Mouse (Mus musculus): Measurements from ENCODE around the gene 4932438H23Rik.

4932438H23Rik gene

DNA sequence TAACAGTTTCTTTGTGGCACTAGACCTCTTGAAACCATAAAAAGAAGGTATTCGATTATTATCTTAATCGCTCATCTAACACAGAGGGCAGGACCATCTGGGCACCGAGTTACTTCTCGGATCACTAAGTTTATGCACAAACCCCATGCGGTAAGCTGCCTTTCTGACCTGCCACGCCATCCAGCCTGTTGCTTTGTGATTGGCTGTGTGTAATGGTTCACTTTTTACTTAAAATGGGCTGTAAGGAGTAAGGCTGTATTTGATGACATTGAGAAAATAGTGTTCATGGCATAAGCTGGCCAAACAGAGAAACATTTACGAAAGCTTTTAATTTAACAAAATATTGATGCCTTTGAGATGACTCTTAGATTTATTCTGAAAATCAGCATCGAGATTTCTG lies at the start of gene 4932438H23Rik:
4932438H23Rik (minus strand) TSS at position 101 of the 400 bp plus-strand sequence.
- DNase-seq (ENCODE audit: low spot score): no peak

DNA sequence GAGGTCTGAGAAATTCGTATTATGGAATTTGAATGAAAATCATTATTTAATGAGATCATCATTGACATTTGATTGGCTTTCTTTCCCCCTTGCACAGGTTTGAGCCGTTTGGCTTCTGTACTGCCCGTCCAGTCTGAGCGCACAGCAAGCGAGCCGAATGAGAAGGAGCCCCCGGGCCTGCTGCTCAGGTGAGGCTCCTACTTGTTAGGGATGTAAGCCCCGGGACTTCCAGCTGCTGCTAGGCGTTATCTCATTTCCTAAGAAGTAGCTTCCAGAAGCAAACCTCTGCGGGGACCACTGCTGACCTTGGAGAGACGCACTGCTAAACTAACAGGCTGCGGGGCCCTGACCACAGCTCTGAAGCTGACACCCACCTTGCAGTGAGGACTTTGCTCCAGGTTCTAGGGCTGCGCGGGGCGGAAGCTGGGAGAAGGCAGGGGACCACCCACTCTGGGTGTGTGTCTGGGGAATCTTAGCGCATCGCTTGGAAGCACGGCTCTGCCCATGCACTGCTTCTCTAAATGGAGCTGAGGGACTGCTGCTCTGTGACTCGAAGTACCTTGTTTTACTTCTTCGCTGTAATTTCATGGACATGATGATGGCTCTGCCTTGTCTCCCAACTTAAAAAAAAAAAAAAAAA lies 46.2 kb upstream of the 4932438H23Rik start:
- DNase-seq (ENCODE audit: low spot score): peak; percentile 34

DNA sequence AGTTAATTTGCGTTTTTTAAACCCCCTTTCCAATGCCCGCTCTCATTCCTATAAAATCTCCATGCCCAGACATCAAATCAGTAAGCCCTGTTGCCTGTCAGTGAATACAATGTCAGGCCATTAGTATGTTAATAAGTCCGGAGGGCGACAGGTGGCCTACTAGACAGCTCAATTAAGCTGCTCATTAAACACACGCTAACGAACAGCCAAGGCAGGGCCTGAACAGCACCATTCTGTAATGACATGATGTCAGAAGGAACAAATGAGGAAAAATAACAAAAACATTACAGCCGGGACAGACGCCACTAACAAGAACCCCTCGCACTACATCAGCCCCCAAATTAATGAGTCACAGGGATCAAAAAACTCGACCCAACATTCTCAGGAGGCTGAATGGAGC lies 45.5 kb upstream of the 4932438H23Rik start:
- DNase-seq (ENCODE audit: low spot score): peak; percentile 62

DNA sequence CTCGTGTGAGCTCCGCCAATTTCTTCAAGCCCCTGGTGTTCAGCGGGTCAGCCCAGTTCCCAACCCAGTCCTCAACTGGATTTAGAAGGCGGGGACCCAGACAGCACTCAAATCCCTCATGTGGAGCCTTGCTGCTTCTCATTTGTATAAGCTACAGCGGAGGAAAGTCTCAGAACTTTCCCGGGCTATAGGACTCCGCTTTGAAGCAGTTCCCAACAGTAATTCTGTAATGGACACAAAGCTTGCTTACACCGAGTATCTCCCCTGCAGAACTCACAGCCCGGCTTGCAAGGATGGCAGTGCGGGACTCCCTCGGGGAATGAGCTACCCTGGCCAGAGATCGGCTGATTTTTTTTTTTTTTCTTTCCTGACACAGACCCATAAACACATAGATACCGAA lies 45.1 kb upstream of the 4932438H23Rik start:
- peak; percentile 50 for DNase-seq (ENCODE audit: low spot score)

DNA sequence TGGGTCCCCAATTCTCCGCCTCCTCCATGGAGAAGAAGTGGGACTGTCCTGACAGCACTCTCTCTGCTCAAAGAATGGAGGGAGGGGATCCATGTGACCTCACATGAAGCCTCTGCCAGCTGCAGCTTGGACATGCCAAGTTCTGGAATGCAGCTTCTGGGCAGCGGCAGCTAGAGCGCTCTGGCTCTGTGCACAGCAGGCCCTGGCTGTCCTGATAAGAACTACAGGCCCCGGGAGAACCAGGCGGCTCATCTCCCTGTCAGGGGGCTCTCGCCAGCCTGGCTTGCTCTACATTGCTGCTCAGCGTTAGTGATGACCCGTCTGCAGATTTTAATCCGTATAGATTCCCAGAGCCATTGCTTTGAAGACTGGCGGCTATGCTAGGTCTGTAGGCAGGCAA lies 44.6 kb upstream of the 4932438H23Rik start:
- peak; percentile 19 for DNase-seq (ENCODE audit: low spot score)

DNA sequence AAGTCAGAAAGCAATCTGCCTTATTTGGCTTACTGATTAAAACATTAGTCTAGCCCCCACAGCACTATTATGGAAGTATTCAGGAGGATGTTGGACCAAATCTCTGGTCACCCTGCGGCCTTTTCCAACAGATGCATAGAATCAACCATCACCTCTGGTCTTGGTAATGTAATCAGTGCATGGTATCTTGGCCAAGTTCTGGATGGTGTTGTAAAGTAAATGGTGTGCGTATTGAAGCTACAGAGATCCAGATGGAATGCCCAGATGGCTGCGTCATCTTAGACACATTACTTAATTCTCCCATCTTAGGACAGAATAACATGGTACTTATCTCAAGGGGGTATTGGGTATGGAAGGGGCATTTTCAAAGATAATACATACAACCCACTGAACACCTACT lies 43.8 kb upstream of the 4932438H23Rik start:
- DNase-seq (ENCODE audit: low spot score): no peak

DNA sequence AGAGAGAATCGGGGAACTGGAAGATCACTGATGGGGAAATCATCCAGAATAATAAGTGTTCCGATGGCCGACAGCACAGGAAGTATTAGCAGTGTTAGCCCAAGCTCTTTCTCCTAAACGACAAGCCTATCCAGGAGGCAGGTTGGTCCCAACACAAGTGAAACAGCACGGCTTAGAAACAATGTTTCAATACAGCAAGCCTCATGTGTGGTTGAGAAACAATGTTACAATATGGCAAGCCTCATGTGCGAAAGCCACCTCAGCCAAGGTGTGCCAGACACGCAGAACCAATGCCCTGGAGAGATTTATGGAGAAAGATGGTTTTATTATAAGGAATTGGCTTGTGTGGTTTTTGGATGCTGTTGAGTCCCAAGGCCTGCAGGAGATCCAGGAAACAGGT lies 43.2 kb upstream of the 4932438H23Rik start:
- no peak for DNase-seq (ENCODE audit: low spot score)

DNA sequence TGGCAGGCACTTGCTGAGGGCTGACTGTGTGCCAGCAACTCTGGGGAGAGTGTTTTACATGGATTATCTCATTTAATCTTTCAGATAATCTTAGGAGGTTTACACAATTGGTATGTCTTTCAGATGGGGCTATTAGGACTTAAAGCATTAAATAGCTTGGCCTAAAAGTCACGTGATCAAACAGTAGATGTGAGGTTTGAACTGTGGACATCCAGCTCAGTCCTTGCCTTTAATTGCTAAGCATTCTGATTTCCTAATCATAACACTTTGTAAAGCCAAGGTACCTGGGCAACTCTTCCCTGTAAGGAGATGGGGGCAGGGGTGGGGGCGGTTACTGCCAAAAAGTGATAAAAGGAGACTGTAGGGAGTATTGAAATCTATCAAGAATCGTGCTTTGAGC lies 41.7 kb upstream of the 4932438H23Rik start:
- no peak for DNase-seq (ENCODE audit: low spot score)

DNA sequence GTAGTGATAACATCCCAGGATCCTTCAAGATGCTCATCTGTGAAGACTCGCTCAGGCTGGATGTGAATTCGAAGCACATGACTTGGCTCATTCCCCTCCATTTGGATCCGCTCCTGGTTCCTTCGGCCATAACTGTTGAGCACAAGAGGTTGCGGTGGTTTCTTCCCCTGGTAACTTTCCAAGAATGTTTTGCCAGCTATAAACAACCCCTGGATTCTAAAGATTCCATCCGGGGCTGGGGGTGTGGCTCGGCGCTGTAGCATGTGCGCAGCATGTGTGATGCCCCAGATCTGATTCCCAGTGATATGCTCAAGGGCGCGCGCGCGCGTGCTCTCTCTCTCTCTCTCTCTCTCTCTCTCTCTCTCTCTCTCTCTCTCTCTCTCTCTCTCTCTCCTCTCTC lies 35.0 kb upstream of the 4932438H23Rik start:
- no peak for DNase-seq (ENCODE audit: low spot score)

DNA sequence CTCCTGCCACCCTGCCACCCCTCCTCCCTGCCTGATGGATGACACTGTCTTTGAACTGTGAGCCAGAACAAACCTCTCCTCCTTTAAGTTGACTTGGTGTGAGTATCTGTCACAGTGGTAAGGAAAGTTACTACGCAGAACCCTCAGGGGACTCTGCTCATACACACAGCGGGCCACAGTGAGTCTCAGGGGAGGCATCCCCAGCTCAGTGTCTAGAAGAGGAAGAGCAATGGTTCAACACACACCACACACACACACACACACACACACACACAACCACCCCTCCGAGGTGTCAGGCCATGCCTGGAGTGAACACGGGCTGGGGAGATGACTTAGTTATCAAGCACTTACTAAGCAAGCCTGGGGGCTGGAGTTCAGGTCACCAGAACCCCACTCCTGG lies 33.5 kb upstream of the 4932438H23Rik start:
- DNase-seq (ENCODE audit: low spot score): no peak

DNA sequence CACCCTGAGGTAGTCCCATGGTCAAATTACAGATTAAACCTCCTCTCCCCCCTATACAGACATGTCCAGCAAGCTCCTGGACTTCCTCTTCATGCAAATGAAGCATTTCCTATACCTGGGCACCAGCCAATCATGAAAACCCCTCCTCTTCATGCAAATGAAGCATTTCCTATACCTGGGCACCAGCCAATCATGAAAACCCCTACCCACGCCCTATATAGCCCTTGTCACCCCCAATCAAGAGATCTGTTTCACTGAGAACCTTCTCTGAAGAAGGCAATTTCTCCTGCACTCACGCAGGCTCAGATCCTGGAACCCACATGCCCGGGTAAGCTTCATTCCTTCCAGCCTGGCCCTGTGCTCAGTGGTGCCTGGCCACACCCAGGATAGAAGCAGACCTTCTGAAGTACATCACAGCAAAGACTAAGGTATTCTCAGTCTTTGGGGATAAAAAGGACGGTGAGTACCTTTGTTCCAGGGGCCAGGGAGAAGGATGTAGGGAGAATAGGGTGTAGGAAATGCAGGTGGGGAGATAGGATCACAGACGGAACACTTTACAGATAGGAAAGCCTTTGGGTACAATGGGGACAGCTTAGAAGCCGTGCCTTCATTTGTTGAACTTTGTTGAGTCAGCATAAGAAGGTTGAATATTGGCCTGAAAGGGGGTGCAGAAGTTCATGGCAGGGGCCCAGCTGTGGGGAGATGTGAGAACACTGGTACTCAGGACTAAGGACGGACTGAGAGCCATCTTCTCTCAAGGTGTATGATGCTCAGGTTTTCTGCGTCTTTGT lies 32.0 kb upstream of the 4932438H23Rik start:
- DNase-seq (ENCODE audit: low spot score): no peak

DNA sequence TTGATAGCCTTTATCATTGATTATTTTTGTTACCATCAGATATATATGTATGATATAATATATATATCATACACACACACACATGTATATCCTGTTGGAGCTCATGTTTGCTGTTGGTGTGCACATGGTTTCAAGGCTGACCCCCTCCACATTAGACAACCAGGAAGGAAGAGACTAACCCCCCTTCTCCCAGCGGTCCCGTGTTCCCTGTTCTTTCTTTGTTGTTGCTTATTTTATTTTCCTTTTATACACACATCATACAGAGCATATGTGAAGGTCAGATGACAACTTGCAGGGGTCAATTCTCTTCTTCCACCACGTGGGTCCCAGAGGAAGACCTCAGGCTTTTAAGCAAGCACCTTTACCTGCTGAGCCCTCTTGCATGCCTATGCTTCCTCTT lies 29.3 kb upstream of the 4932438H23Rik start:
- DNase-seq (ENCODE audit: low spot score): no peak

DNA sequence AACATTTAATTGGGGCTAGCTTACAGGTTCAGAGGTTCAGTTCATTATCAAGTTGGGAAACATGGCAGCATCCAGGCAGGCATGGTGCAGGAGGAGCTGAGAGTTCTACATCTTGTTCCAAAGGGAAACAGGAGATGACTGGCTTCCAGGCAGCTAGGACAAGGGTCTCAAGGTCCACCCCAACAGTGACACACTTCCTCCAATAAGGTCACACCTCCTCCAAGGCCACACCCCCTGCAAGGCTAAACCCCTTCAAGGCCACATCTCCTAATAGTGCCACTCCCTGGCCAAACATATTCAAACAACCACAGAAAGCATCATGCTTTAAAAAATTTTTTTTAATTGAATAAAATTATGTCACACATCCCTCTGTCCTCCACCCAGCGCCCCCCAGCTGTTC lies 28.9 kb upstream of the 4932438H23Rik start:
- DNase-seq (ENCODE audit: low spot score): no peak

DNA sequence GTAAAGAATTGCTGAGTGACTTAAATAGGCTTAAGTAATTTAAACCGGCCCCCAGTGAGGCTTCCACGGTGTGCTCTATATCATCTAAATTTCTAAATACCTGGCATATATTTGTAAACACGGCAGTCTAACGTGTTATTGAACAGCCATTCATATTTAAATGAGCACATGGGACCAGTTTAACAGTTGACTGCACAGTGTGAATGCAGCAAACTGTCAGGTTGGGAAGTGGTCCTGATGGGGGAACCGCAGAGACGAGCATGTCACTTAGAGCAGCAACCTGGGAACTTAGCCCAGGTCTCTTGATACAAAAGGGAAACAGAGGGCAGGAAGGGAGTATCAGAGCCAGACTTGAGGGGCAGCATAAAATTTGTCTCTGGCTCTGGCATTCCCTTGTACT lies 25.0 kb upstream of the 4932438H23Rik start:
- no peak for DNase-seq (ENCODE audit: low spot score)

DNA sequence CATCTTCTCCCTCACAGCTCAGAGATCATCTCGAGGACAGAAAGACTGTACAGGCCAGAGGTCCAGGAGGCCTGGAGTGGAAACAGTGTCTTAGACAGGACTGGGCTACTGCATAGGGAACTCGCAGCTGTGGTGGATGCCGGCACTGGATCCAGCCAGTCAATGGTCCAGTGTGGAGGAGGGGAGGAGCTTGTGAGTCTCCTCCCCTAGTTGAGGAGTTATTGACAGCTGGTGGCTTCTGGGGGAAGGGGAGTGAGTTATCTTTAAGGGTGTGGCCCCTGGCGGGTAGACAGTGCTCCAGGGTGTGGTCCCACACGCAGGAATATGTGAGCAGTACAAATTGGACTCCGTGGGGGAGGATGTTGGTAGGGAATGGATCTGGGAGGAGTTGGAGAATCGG lies 21.8 kb upstream of the 4932438H23Rik start:
- no peak for DNase-seq (ENCODE audit: low spot score)

DNA sequence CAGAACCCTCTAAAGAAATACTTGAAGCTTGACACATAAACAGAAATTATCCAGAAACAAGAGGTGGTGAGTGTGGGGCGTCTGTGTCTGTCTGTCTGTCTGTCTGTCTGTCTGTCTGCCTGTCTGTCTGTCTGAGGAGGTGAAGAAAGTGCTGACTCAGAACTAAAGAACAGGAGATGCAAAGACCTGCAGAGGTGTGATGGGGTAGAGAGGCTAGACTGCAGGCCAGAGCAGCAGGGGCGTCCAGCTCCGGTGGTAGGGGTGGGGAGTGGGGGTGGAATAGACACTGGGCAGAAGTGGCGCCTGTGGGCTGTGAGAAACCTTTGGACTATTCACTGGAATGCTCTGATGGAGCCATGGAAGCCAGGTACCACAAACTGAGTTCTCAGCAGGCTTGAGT lies 21.1 kb upstream of the 4932438H23Rik start:
- no peak for DNase-seq (ENCODE audit: low spot score)

DNA sequence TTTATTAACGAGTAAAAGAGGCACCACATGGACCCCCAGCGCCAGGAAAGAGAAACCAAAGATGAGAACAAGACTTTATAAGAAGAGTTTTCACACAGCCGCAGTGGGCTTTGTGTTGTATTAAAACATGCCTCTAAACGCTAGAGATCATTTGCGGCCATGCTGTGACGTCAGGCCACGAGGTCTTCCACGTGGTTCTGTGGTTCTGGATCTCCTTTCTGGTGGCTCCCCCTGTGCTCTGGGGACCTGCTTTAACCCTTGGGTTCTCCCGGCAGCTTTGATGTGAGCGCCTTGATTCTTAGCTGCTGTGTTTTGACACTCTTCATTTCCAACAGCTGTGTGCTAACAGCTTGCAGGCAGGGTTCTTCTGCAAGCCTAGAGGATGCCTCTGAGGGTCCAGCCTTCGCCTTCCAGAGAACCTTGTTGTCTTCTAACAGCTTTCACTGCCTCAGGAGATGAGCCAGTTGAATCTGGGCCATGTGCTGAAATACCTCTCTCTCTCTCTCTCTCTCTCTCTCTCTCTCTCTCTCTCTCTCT lies 16.1 kb upstream of the 4932438H23Rik start:
- DNase-seq (ENCODE audit: low spot score): no peak

DNA sequence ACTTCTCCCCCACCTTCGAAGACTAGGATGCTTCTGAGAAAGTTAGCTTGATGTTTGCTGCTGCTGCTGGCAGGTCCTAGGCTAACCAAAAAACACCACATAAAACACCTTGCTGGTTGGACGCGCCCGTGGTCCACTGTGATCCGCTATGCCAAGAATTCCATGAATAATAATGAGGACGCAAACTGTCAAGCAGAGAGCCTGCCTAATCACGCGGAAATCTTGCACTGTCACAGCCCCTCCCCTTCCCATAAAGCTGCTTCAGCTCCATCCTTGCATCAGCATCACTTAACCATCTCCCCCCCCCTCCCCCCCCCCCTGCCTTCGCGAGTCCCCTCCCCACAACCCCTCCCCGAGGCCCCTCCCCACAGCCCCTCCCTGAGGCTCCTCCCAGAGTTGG lies 12.7 kb upstream of the 4932438H23Rik start:
- no peak for DNase-seq (ENCODE audit: low spot score)

DNA sequence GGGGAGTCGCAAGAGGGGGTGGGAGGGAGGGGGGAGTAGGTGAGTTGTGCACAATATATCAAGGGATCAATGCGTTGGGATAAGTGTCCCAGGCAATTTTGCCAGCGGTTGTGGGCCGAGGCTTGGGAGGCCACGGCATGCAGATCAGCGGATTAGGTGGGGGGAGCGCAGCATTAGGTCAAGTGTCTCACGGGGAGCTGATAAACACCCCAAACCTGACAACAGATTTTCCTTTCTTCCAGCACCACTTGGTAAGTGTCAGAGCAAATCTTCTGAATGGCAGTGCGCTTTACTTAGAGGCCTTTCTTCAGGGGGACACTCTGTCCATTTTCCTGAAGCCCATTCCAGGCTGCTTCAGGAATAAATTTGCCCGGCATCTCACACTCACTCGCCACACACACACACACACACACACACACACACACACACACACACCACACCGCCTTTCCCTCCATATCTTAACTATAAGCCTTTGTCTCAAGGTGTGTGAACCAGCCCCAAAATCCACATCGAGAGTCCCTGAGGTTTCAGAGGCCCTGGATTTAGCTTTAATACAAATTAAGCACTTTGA lies 10.6 kb upstream of the 4932438H23Rik start:
- peak; percentile 4 for DNase-seq (ENCODE audit: low spot score)

DNA sequence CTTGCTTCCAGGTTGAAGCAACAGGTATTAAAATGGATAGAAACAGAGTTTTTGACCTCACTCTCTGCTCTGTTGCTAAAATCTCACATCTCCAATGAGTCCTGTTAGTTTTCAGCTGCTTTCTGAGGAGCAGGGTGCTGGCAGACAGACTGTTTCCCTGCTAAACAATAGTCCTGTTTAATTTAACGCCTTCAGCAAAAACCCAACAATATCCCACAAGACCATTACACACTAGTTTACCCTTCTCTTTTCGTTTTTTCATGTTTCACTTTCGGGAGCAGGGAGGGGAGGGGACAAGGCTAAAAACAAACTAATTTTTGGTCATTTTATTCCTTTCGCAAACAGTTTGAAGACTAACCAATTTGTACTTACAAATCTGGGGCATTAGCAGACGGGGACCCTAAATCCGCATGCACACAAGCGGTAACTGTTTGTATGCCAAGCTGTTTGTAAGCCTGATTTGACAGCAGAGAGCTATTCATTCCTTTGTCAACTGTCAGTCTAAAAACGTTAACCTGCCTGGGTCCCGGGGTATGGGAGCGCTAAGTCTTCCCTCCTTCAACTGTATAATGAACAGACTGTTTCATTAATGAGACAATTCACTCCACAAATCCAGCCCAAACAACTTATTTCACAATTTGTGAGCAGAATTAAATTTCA lies 10.0 kb upstream of the 4932438H23Rik start:
- DNase-seq (ENCODE audit: low spot score): peak; percentile 19

DNA sequence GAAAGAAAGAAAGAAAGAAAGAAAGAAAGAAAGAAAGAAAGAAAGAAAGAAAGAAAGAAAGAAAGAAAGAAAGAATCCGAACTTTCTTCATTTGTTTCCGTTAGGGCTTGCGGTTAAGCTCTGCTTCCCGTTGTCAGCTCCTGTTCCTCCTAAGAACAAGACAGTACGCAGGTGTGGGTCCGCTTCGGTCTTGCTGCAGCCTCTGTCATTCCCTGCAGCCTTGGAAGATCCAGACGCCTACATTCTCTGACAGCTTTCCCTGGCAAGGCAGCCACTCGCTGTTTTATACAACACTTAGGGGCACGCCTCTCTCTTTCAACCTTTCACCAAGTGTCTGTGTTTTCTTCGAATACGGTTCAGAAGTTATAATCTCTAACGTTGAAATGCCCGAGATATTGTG lies 8.5 kb upstream of the 4932438H23Rik start:
- no peak for DNase-seq (ENCODE audit: low spot score)

DNA sequence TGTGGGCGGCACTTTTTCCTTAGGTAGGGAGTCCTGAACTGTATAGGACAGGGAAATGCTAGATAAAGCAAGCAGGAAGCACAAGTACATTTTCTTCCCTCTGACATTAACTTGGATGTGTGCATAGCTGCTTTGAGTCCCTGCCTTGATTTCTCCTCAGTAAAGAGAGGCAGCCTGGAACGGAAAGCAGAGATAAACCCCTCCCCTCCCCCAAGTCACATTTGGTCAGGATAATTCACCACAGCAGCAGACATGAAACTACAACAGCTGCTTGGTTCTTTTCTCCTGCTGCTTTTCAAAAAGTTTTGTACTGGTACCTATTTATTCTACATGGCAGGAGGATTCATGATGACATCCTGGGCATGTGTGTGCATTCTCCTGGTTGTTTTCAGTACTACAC lies 5.6 kb upstream of the 4932438H23Rik start:
- no peak for DNase-seq (ENCODE audit: low spot score)

All from embryo, embryonic 10.5 days (tissue).